Mouse (Mus musculus): ENCODE data around the gene Bmf.
A peak's percentile ranks its signal among the peaks of the same experiment; 100 is the strongest.

The Bmf gene

DNA sequence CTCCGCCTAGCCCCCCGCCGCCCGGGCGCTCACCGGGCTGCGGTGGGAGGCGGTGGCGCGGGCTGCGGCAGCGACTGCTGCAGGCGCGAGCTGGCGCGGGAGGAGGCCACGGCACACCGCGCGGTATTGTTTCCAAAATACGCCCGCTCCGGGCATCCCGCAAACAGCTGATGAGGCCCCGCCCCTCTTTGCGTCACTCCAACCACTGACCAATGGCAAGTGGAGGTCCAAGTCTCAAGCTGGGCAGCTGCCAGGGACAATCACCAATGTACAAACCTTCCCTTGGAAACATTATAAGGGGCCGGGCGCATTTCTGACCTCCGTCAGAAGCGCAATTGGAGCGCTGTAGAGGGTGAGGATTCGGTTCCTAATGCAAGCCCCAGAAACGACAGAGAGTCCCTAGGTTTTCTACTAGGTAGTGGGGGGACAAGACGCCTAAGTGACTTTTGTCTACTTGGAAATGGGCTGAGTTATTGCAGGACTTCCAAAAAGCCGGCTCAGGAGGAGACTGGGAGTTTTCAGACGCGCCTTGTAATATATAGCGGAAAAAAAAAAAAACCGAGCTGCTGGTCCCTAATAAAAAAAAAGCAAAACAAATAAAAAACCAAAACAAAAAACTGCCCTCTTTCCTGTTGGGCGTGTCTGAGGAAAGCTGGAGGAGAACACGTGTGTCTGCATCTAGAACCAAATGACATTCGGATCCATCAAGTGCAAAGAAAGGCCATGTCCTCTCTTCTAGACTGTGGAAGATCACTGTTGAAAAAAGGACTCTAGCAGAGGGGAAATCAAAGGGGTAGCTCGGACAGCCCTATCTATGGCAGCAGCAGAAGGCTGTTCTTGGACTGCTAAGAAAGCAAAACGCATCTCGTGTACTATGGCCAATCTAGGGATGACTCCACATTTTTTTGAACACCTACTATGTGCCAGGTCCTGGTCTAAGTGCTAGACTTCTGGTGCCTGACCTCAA, at the start of gene Bmf:
Gene Bmf (minus strand): TSS at position 181 of the 967 bp plus-strand sequence.
- DNase-seq (ENCODE audit: extremely low spot score) = peak; percentile 98

DNA sequence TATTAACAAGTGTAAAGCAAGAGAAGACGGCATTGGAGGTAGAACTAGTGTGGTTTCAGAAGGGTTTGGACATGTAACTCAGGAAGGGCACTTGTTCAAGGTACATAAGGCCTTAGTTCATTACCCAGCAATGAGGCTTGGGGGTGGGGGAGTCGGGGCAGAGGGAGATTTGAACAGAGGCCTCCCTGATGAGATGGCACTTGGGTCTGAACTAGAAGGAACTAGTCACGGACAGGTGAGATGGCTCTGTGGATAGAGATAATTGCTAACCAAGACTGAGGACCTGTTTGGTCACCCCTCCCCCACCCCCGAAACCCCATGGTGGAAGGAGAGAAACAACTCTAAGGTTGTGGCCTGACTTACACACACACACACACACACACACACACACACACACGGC, 49.6 kb upstream of the Bmf start:
- DNase-seq (ENCODE audit: extremely low spot score) = peak; percentile 20

DNA sequence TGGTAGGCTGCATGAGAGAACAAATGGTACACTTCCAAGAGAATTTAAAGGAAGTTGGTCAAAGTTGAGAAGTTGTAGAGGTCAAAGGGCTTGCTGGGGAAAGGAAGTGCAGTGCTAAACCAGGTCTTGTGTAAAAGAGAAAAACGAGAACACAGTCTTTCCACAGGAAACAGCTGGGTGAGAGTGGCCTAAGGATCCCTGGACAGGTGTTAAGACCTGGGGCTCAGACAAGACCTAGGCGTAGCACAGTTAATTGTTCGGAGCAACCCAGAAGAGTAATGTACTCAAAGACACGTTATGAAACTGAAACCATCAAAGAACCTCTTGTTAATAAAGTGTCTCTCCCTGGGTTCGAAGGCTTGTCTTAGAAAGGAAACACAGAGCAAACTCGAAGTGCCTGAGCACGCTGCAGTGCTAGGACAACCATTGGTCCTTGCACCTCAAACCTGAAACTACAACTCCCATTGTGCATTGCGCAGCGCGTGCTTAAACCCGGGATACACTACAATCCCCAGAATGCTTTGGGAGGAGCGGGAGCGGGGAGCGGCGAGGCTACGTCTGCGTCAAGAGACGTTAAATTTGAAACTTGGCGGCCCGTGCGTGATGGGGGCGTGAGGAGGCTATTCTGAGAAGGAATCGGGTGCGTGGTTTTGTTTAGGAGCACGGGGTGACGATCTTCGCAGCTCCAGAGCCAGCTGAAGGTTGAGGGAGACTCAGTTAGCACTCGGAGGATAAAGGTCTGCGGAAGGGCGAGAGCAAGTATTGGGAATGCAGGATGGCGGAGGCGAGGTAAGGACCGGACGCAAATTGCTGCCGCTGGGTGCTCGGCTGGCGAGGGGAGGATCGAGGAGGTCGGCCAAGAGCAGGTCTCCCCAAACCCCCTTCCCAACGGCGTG, 48.4 kb upstream of the Bmf start, which contains the start of gene Bub1b:
Gene Bub1b (plus strand): TSS at position 539 of the 896 bp plus-strand sequence.
- peak; percentile 92 for DNase-seq (ENCODE audit: extremely low spot score)

DNA sequence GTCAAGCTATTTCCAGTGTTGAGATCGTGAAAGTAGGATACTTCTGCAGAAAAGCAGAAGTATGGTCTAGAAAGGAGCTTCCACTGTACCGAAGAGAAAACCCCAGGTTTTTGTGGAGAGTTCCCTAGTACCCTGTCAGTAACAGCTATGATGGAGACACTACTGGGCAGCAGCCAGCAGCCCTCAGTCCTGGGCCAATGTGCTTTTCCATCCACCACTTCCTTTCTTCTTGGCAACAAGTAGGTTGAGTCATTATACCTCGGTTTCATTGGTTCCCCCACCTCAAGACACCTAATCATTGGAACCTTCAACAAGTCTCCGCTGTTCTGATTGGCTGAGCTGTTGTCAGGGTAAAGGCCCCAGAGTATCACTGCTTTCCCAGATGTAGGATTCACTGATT, 41.6 kb upstream of the Bmf start:
- no peak for DNase-seq (ENCODE audit: extremely low spot score)

DNA sequence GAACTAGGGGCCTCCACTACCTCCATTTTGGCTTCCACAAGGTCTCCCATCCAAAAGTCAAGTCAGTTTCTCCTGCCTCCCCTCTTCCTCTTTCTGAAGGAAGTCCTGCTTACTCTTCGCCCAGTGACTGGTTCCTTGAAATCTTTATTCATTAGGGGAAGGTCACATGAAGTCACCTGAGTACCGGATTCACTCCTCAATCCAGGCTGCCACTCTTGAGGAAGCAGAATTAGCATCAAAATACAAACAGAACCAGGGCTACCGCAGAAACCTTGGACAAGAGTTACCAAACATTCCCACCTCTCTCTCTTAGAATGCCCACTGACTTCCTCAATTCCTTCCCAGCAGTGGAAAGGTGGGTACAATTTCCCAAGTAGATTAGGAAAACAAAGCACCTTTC, 38.2 kb upstream of the Bmf start:
- no peak for DNase-seq (ENCODE audit: extremely low spot score)

- no peak for DNase-seq (ENCODE audit: extremely low spot score)
These were observed 36.5 kb upstream of the Bmf start for GRCm38 (mm10) chr2:118586013-118586412.

DNA sequence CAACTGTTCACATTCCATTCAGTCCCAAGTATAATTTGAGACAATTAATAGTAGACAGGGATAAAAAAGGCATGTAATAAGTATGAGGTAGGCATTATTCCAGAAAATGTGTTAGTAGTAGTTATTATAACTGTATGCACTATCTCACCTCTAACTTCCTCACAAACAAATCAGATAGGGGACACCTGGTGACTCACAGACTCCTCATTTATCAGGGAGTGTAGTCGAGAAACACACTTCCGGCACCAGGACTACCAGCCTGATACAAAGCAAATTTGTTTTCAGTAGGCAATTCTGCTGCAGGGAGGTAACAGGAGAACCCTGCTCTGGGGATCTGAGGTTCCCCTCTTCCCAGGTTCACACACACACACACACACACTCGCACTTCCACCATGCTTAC, 23.6 kb upstream of the Bmf start:
- no peak for DNase-seq (ENCODE audit: extremely low spot score)

- DNase-seq (ENCODE audit: extremely low spot score) = no peak
These were observed 22.8 kb upstream of the Bmf start for GRCm38 (mm10) chr2:118572183-118572836.

DNA sequence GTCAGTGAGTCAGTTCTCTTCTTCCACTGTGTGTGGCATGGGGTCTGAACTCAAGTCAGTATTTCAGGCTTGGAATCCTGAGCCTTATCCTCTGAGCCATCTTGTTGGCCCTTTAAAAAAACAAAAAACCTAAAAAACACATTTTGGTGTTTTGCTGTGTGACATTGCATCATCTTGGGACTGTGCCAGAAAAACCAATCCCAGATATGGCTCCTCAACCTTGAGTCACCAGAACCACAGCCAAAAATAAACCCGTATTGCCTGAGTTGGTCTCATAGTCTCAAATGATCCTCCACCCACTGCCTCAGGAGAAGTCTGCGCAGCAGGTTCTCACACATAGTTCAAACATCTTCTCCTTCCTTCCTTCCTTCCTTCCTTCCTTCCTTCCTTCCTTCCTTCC, 21.5 kb upstream of the Bmf start:
- DNase-seq (ENCODE audit: extremely low spot score) = no peak

- DNase-seq (ENCODE audit: extremely low spot score) = no peak
These were observed 17.7 kb upstream of the Bmf start for GRCm38 (mm10) chr2:118567179-118567578.

- no peak for DNase-seq (ENCODE audit: extremely low spot score)
These were observed 12.9 kb upstream of the Bmf start for GRCm38 (mm10) chr2:118562431-118562830.

GRCm38 (mm10) chr2:118562015-118562414, 12.5 kb upstream of the Bmf start:
- no peak for DNase-seq (ENCODE audit: extremely low spot score)

- DNase-seq (ENCODE audit: extremely low spot score) = no peak
These were observed 8.9 kb upstream of the Bmf start for GRCm38 (mm10) chr2:118558426-118558825.

DNA sequence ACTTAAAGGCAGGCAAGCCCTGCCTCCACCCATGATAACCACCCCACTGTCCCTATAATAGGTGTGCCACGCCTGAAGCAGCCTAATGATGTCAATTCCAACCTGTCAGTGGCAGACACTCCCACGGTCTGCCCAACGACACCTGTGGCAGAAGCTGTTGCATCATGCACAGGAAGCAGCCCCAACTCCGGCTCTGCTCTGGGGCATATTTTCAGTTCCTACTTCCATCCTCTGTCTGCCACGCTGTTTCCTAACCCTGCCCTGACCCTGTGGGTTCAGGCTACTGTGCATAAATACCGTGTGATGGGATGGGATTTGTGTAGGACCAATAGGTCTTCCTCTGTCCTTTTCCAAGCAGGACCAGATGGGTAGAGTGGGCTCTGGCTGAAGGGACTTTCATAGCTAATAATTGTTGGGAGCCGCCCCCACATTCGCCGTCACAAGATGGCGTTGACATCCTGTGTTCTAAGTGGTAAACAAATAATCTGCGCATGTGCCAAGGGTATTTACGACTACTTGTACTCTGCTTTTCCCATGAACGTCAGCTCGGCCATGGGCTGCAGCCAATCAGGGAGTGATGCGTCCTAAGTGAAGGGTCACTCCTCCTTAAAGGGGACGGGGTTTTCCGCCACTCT, 5.0 kb upstream of the Bmf start:
- DNase-seq (ENCODE audit: extremely low spot score) = peak; percentile 19

GRCm38 (mm10) chr2:118551606-118552005, 2.1 kb upstream of the Bmf start:
- no peak for DNase-seq (ENCODE audit: extremely low spot score)

DNA sequence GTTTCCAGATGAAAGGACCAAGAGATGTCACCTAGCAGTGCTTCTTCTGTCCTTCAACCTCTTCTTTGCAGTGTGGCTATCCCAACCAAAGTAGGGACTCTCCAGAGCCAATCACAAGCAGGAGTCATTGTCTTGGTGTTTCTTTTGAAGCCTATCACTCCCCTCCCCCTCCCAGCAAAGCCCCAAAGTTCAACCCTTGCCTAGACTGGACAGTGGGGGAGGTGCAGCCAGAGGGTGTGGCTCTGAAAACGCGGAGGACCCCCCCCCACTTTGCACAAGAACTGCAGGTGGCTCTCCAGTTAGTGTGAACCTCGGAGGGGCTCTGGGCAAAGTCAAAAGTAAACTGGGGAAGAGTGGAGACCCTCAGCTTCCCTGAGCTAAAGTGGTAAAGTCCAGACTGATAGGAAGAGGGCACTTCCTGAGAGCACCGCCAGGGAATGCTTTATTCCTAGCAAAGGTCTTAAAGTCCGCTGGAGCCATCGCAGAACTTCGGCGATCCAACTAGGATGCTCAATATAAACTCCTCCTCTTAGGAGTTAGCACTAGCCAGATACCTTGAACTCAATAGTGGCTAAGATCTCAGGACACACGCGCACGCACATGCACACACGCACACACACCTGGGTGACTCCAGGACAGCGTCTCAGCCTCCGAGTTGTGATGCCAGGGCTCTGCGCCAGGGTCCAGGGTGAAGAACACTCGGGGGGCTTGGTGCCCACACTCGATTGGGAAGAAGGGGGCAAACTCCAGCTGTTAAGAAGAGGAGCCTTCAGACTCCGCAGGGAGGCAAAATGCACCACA, 866 bp downstream of the Bmf start:
- DNase-seq (ENCODE audit: extremely low spot score) = peak; percentile 70

GRCm38 (mm10) chr2:118547541-118548016, 1.9 kb downstream of the Bmf start:
- DNase-seq (ENCODE audit: extremely low spot score) = peak; percentile 16

DNA sequence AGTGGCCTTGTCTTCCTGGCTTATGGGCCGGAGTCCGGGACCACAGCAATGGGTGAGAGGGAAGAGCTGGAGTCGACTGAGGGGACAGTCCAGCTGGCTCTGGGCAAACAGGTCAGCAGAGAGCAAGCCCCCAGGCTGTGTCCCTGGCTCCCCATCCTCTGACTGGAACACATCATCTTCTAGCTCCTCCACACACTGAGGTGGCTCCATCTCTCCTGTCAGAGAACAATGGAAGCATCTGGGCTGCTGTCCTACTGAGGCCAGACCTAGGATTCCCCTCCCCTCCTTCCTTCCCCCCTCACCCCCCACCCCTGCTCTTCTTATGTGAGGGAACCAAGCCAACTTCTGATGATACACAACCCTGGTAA, 2.7 kb downstream of the Bmf start:
- peak; percentile 8 for DNase-seq (ENCODE audit: extremely low spot score)

GRCm38 (mm10) chr2:118546104-118546797, 3.2 kb downstream of the Bmf start:
- DNase-seq (ENCODE audit: extremely low spot score) = no peak
